Mouse (Mus musculus) liver, adult (tissue): ENCODE measurements around the gene 6030468B19Rik.

ENCODE experiments used
- GATA4 ChIP-seq: IDR thresholded peaks from 2 replicates; pipeline ENCODE4 v1.6.1; 2014; ENCODE audit warnings: mild to moderate bottlenecking, low read length; ENCODE audit not compliant: insufficient replicate concordance

Gene 6030468B19Rik

DNA sequence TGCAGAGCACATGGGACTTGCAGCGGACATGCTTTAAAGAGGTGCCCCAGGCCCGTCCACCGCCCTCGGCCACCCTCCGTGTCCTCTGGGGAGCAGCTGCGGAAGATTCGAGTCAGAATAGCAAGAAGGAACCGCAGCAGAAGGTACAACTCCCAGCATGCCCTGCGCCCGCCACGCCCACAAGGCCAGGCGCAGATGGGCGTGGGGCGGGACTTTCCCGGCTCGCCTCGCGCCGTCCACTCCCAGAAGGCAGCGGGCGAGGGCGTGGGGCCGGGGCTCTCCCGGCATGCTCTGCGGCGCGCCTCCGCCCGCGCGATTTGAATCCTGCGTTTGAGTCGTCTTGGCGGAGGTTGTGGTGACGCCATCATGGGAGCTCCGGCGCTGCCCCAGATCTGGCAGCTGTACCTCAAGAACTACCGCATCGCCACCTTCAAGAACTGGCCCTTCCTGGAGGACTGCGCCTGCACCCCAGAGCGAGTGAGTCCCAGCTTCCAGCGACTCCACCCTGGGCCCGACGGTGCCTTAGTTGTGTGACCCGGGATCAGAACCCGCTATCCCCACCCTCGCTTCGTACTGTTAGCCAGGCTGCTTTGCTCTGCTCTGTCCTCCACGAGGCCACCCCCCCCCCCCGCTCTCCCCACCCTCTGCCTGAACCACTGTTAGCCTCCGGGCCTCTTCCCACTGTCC, 51.7 kb downstream of the 6030468B19Rik start, which contains the start of gene Birc5:
TSS of gene Birc5 (plus strand) at position 267 of the 687 bp plus-strand sequence.
- TF ChIP-seq GATA4 = no peak; the same call in 1 of the 2 replicates

DNA sequence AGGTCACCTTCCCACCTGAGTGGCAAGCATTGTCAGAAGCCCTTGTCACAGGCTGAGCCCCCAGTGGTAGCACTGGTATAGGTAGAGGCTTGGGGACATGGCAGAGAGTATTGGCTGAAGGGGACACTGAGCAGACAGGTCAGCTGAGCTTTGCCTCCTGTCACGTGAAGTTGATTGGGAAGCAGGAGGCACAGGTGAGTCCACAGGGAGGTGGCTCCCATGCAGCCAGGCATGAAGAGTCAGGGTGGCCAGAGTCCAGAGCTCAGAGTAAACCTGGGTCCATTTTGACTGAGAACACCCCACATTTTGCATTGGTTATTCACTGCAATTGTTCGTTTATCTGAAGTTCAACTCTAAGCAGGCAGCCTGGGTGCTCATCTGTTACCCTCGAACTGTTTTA, 55.4 kb downstream of the 6030468B19Rik start:
- TF ChIP-seq GATA4 = no peak

DNA sequence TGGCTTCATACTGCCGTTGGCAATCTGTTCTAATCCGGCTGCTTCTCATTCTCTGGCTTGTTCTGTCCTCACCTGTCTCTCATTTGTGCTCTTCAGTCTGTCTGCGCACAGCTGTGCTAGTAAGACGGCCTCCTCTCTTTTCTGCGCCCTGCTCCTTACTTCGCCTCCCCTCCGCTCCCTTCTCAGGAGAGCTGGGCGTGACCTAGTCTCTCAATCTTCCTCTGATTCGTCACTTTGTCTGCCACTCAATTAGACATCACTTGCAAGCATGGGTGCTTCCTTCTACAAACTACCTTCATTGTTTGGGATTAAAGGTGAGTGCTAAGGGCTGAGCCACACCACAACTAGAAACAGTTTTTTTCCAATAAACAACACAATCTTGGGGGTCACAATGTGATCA, 56.8 kb downstream of the 6030468B19Rik start:
- TF ChIP-seq GATA4 = no peak

DNA sequence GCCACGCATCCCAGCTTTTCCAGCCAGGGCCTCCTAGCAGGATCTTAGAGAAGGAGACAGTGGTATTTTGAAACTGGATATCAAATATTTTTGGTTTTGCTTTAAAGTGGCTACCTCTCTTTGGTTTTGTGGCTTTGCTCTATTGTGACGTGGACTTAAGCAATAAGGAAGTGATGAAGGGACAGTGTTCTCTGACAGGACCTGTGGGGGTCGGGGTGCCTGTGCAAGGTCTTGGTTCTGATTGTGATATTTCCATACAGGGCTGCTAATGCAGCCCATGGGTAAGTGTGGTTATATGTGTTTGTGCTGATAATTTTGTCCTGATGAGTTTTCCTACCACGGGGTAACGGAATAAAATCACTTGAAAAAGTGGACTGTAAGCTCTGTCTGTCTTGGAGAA, 57.9 kb downstream of the 6030468B19Rik start:
- no peak for TF ChIP-seq GATA4

DNA sequence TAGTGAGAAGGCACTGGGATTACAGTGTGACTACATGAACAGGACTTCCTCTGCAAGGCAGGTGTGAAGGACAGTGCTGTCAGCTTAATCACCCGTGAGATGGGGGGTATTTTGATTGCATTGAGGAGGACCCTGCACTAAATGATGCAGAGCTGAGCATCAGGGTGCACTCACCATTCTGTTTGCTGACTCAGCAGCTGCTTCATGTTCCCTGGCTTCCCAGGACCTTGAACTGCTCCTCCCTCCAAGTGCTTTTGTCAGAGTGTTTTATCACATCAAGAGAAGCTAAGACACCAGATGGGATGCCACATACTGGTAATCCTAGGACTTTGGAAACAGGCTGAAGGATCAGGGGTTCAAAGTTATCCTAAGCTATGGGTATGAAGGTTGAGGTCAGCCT, 58.5 kb downstream of the 6030468B19Rik start:
- no peak for TF ChIP-seq GATA4
